19 mouse cellular contexts compared by ENCODE assay signal in genomic region chr6:135388711-135389110, GRCm38 (mm10). TPM values are rescaled to one million over a fixed set of nuclear protein-coding genes. Genes with fewer than 3 reads are reported as not detected.
DNase-seq lines count a peak whose midpoint lies in the region; ATAC-seq and TF ChIP-seq lines count a peak whose summit lies in the region.
"Had no signal": no experiment of that assay in that cellular context is flagged by ENCODE, and none has a peak within 500 bp of the region (broad histone marks: within the 10 kb centered on the region; RNA-seq: fewer than 3 reads in every experiment).

No protein-coding gene starts in this region.

- H3K36me3 ChIP-seq in intestine, embryonic 15.5 days, result no peaks in the 10 kb centered on the region
- H3K36me3 ChIP-seq in intestine, embryonic 16.5 days (ENCODE audit: control insufficient read depth, insufficient read depth, low read length), result no peaks in the 10 kb centered on the region
- no peaks in the 10 kb centered on the region for H3K36me3 ChIP-seq in stomach, embryonic 16.5 days (ENCODE audit: control insufficient read depth, insufficient read depth, low read length)
- H3K36me3 ChIP-seq in liver, embryonic 11.5 days (ENCODE audit: control insufficient read depth, insufficient read depth, low read length), result no peaks in the 10 kb centered on the region
- H3K36me3 ChIP-seq: heart, embryonic 15.5 days; hindbrain, embryonic 10.5 days had no signal

- 58% methylated on average over 8 of the region's 8 CpGs for WGBS in intestine, embryonic 15.5 days
- 55% methylated on average over 8 of the region's 8 CpGs for WGBS in intestine, embryonic 16.5 days
- 61% methylated on average over 8 of the region's 8 CpGs for WGBS in stomach, embryonic 16.5 days
- 65% methylated on average over 8 of the region's 8 CpGs for WGBS in liver, embryonic 11.5 days

- peak overlapping the region; percentile 78 for H3K27ac ChIP-seq in layer of hippocampus, adult 2 months
- H3K27ac ChIP-seq in intestine, embryonic 15.5 days, result peak overlapping the region; percentile 39
- peak overlapping the region; percentile 71 for H3K27ac ChIP-seq in intestine, embryonic 16.5 days (ENCODE audit: low read length)
- peak overlapping the region; percentile 30 for H3K27ac ChIP-seq in stomach, embryonic 16.5 days (ENCODE audit: low read length)
- no peak overlapping the region for H3K27ac ChIP-seq in liver, embryonic 11.5 days (ENCODE audit: low read depth, low read length)
- H3K27ac ChIP-seq: embryonic facial prominence, embryonic 13.5 days; heart, adult 2 months; heart, embryonic 15.5 days; hindbrain, embryonic 10.5 days; hindbrain, embryonic 14.5 days had no signal

- DNase-seq in layer of hippocampus, adult 2 months (ENCODE audit: low spot score in 2 of 2), result no peak
- no peak for DNase-seq in layer of hippocampus, adult 9-11 months
- no peak for DNase-seq in liver, embryonic 11.5 days (ENCODE audit: low spot score)
- DNase-seq in adrenal gland, postnatal 36 days, result no peak
- DNase-seq: adrenal gland, adult 8-10 months; cerebellum, adult 11 months; cerebellum, adult 8-10 months; cerebellum, postnatal 14 days; gastrocnemius, postnatal 36 days; heart, adult 2 months had no signal

- no peak overlapping the region for H3K9ac ChIP-seq in intestine, embryonic 15.5 days
- H3K9ac ChIP-seq in intestine, embryonic 16.5 days (ENCODE audit: low read depth, low read length), result no peak overlapping the region
- H3K9ac ChIP-seq in stomach, embryonic 16.5 days (ENCODE audit: low read length), result no peak overlapping the region
- no peak overlapping the region for H3K9ac ChIP-seq in liver, embryonic 11.5 days (ENCODE audit: low read depth, low read length)
- H3K9ac ChIP-seq: embryonic facial prominence, embryonic 13.5 days; heart, embryonic 15.5 days; hindbrain, embryonic 14.5 days had no signal

- peaks cover 6% of the 10 kb centered on the region for H3K4me1 ChIP-seq in intestine, embryonic 15.5 days (replicated peaks)
- peaks cover 19% of the 10 kb centered on the region for H3K4me1 ChIP-seq in intestine, embryonic 16.5 days (ENCODE audit: control insufficient read depth, insufficient read depth, low read length)
- 0 out of 2 replicates have a peak, but pooled peaks cover 12% of the 10 kb centered on the region for H3K4me1 ChIP-seq in stomach, embryonic 16.5 days (ENCODE audit: control insufficient read depth, insufficient read depth, low read length)
- H3K4me1 ChIP-seq in liver, embryonic 11.5 days (replicated peaks; ENCODE audit: control insufficient read depth, insufficient read depth, low read length), result peaks cover 3% of the 10 kb centered on the region; the same call in 1 of the 2 replicates
- H3K4me1 ChIP-seq: heart, embryonic 15.5 days; hindbrain, embryonic 10.5 days had no signal

- no peak overlapping the region for H3K4me2 ChIP-seq in intestine, embryonic 15.5 days (replicated peaks)
- no peak overlapping the region for H3K4me2 ChIP-seq in intestine, embryonic 16.5 days (ENCODE audit: low read depth, low read length)
- H3K4me2 ChIP-seq in stomach, embryonic 16.5 days (ENCODE audit: low read depth, low read length), result no peak overlapping the region
- H3K4me2 ChIP-seq in liver, embryonic 11.5 days, result no peak overlapping the region
- H3K4me2 ChIP-seq: embryonic facial prominence, embryonic 13.5 days; heart, embryonic 11.5 days; heart, embryonic 15.5 days; hindbrain, embryonic 14.5 days had no signal

- H3K27me3 ChIP-seq in intestine, embryonic 15.5 days (replicated peaks), result no peaks in the 10 kb centered on the region
- no peaks in the 10 kb centered on the region for H3K27me3 ChIP-seq in intestine, embryonic 16.5 days (replicated peaks; ENCODE audit: control insufficient read depth, insufficient read depth, low read length)
- no peaks in the 10 kb centered on the region for H3K27me3 ChIP-seq in stomach, embryonic 16.5 days (ENCODE audit: control insufficient read depth, insufficient read depth, low read length)
- H3K27me3 ChIP-seq in liver, embryonic 11.5 days (replicated peaks; ENCODE audit: control insufficient read depth, insufficient read depth, low read length), result no peaks in the 10 kb centered on the region
- H3K27me3 ChIP-seq: embryonic facial prominence, embryonic 13.5 days; heart, embryonic 15.5 days had no signal

- no peak for TF ChIP-seq CTCF in layer of hippocampus, adult 2 months (conservative IDR thresholded peaks at IDR 0.05)

- no peaks in the 10 kb centered on the region for H3K9me3 ChIP-seq in intestine, embryonic 15.5 days
- no peaks in the 10 kb centered on the region for H3K9me3 ChIP-seq in intestine, embryonic 16.5 days (ENCODE audit: control insufficient read depth, low read length)
- H3K9me3 ChIP-seq in stomach, embryonic 16.5 days (replicated peaks; ENCODE audit: control insufficient read depth, low read length), result no peaks in the 10 kb centered on the region
- no peaks in the 10 kb centered on the region for H3K9me3 ChIP-seq in liver, embryonic 11.5 days (ENCODE audit: control insufficient read depth, low read length)
- H3K9me3 ChIP-seq: embryonic facial prominence, embryonic 13.5 days; heart, embryonic 15.5 days; hindbrain, embryonic 10.5 days had no signal

- peak; percentile 60 for ATAC-seq in intestine, embryonic 15.5 days
- ATAC-seq in intestine, embryonic 16.5 days, result peak; percentile 72
- ATAC-seq in stomach, embryonic 16.5 days (ENCODE audit: insufficient read depth, low FRiP score), result peak; percentile 76
- no peak for ATAC-seq in liver, embryonic 11.5 days (replicated peaks; ENCODE audit: low FRiP score)
- ATAC-seq: forebrain, embryonic 14.5 days had no signal

- no peak overlapping the region for H3K4me3 ChIP-seq in layer of hippocampus, adult 2 months
- H3K4me3 ChIP-seq in intestine, embryonic 15.5 days (replicated peaks), result no peak overlapping the region
- H3K4me3 ChIP-seq in intestine, embryonic 16.5 days (ENCODE audit: low read length), result no peak overlapping the region
- no peak overlapping the region for H3K4me3 ChIP-seq in stomach, embryonic 16.5 days (replicated peaks; ENCODE audit: low read length)
- H3K4me3 ChIP-seq in liver, embryonic 11.5 days (ENCODE audit: low read depth, low read length), result no peak overlapping the region
- H3K4me3 ChIP-seq: embryonic facial prominence, embryonic 13.5 days; heart, adult 2 months; heart, embryonic 15.5 days; hindbrain, embryonic 10.5 days had no signal

RNA-seq across cellular contexts. Expression of gene Emp1, which starts 26.4 kb away (rescaled TPM):
- 1 to 10 TPM; 2.0 to 2.8 TPM for total RNA-seq in layer of hippocampus, adult 2 months (2021)
- polyA plus RNA-seq in intestine, embryonic 15.5 days (2015; fragmentation: Nextera tagmentation; extraction: Ambion mirVana), result 45.7 and 49.4 TPM in 2 replicates
- 46.2 and 59.7 TPM in 2 replicates for polyA plus RNA-seq in intestine, embryonic 16.5 days (2015; fragmentation: Nextera tagmentation; extraction: Ambion mirVana)
- 221 and 304 TPM in 2 replicates for polyA plus RNA-seq in stomach, embryonic 16.5 days (2015; fragmentation: Nextera tagmentation; extraction: Ambion mirVana)
- 0.81 and 1.5 TPM in 2 replicates for polyA plus RNA-seq in liver, embryonic 11.5 days (2014; fragmentation: Nextera tagmentation; extraction: Ambion mirVana)
- 10 to 100 TPM; 25.9 to 46.9 TPM for total RNA-seq in adrenal gland, postnatal 36 days (2021)

Comparison
In these comparisons a context has a peak if more than half of its experiments do, and no peak if none do; other contexts are left out.
1. RNA of gene Emp1, which starts 26.4 kb away (polyA plus RNA-seq): 221 to 304 TPM in stomach, embryonic 16.5 days, 45.7 to 49.4 TPM in intestine, embryonic 15.5 days and 46.2 to 59.7 TPM in intestine, embryonic 16.5 days; 0.81 to 1.5 TPM in liver, embryonic 11.5 days; every median in the first group is over 10 times any median in the second.